Mouse (Mus musculus) olfactory bulb, adult 2 months (tissue): ENCODE results near the gene Tmem107.

ENCODE experiments used
- CTCF ChIP-seq: fragments of 200-500 bp; IDR thresholded peaks from 2 replicates; pipeline ENCODE4 v1.5.1; 2012; ENCODE audit warnings: low read depth, mild to moderate bottlenecking, low read length, moderate library complexity; ENCODE audit not compliant: insufficient read depth
- POLR2A ChIP-seq: fragments of 200-500 bp; IDR thresholded peaks from 2 replicates; pipeline ENCODE4 v1.6.1; 2012; ENCODE audit warnings: mild to moderate bottlenecking, low read depth, low read length, moderate library complexity; ENCODE audit not compliant: insufficient read depth

GRCm38 (mm10) chr11:69037231-69038061, 33.2 kb upstream of the Tmem107 start:
- TF ChIP-seq CTCF: no peak
- TF ChIP-seq POLR2A: no peak
